Mouse (Mus musculus): Measurements from ENCODE around the gene Nyap1. TPM values are rescaled to one million over a fixed set of nuclear protein-coding genes. Genes with fewer than 3 reads are reported as not detected.
"Not testable (repeated sequence)": the region's sequence is repeated elsewhere in the genome, so short reads cannot be mapped to it uniquely, and the experiment has no call there.

Nyap1 gene
- polyA plus RNA-seq, 1 experiment: 3.6 TPM

DNA sequence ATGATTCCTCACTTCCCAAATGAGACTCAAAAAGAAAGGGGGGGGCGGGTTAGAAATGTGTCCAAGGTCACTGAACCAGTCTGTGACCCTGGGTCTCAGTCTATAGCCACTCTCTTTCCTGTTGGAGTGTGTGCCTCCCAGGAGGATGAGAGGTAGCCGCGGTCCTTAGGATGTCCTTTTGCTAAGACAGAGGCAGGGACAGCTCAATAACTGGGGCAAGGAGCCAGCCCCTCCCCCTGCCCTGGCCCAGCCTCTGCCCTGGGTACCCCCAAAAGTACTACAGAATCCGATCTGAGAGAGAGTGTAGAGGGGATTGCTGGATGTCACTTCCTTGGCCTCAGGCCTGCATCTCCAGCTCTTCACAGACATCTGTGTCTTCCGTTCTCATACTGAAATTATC lies 14.0 kb upstream of the Nyap1 start:
- H3ac ChIP-seq (ENCODE audit: control insufficient read depth, insufficient read length, low read depth): no peak overlapping the region
- no peak overlapping the region for H3K4me3 ChIP-seq (ENCODE audit: insufficient read depth, poor library complexity, severe bottlenecking)
- H3K36me3 ChIP-seq (ENCODE audit: control insufficient read depth, insufficient read depth): peaks cover 30% of the 10 kb centered on the region
- TF ChIP-seq FOSL1 (IDR thresholded peaks at IDR 0.05; ENCODE audit: insufficient read depth, low read length, poor library complexity, severe bottlenecking) (no peak), CEBPB (IDR thresholded peaks at IDR 0.05; ENCODE audit: low read depth) (no peak), USF1 (IDR thresholded peaks at IDR 0.05; ENCODE audit: low read depth) (no peak), CTCF (IDR thresholded peaks at IDR 0.05; ENCODE audit: control insufficient read depth, insufficient read depth, insufficient read length) (no peak), MYOG (IDR thresholded peaks at IDR 0.05; ENCODE audit: control insufficient read depth, extremely low read depth, insufficient read length) (no peak), MYOD1 (IDR thresholded peaks at IDR 0.05; ENCODE audit: control insufficient read depth, insufficient read length, low read depth) (no peak), MAX (IDR thresholded peaks at IDR 0.05) (no peak)
- H3K79me3 ChIP-seq (ENCODE audit: low read depth): peaks cover 1% of the 10 kb centered on the region
- no peaks in the 10 kb centered on the region for H3K79me2 ChIP-seq (ENCODE audit: control insufficient read depth, insufficient read depth)
- H3K27me3 ChIP-seq (ENCODE audit: control insufficient read depth, insufficient read depth, insufficient read length): no peaks in the 10 kb centered on the region

DNA sequence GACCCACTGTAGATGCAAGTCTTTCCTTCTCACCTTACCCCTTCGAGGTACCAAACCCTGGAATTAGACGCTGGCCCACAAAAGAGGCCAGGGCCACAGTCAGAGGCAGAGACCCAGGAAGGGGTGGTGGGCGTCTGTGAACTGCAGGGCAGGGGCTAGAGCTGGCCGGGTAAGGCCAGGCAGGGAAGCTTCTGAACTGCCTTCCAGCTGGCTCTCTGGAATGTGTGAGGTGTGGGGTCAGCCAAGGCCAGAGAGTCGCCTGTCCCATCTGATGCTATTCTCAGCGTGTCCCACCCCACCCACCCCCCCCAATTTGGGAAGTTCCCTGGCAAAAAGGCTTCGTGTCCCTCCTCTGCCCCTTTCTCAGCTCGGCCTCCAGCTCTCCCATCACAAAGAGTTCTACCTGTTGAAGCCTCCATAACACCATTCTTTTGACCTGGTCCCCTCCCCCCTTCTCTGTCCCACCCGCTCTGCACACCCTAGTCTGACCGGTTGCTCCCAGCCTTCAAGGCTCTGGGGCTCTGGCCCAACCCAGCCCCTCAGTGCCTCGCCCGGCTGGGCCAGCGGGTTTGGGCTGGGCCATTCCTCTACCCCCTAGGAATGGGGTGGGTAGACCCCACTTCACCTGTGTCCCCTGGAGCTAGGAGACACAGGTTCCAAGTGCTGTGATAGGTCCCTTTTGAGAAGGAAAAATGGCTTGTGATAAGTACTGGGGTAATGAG lies 11.9 kb upstream of the Nyap1 start:
- Histone ChIP-seq H3K36me3 (ENCODE audit: control insufficient read depth, insufficient read depth) (peaks cover 24% of the 10 kb centered on the region), H3ac (ENCODE audit: control insufficient read depth, insufficient read length, low read depth) (no peak overlapping the region), H3K27me3 (ENCODE audit: control insufficient read depth, insufficient read depth, insufficient read length) (no peaks in the 10 kb centered on the region), H3K79me3 (ENCODE audit: low read depth) (peaks cover 4% of the 10 kb centered on the region), H3K79me2 (ENCODE audit: control insufficient read depth, insufficient read depth) (peaks cover 14% of the 10 kb centered on the region), H3K4me3 (ENCODE audit: insufficient read depth, poor library complexity, severe bottlenecking) (no peak overlapping the region)
- no peak for TF ChIP-seq MYOD1 (IDR thresholded peaks at IDR 0.05; ENCODE audit: control insufficient read depth, insufficient read length, low read depth)
- no peak for TF ChIP-seq CEBPB (IDR thresholded peaks at IDR 0.05; ENCODE audit: low read depth)
- no peak for TF ChIP-seq MAX (IDR thresholded peaks at IDR 0.05)
- no peak for TF ChIP-seq FOSL1 (IDR thresholded peaks at IDR 0.05; ENCODE audit: insufficient read depth, low read length, poor library complexity, severe bottlenecking)
- no peak for TF ChIP-seq CTCF (IDR thresholded peaks at IDR 0.05; ENCODE audit: control insufficient read depth, insufficient read depth, insufficient read length)
- TF ChIP-seq USF1 (IDR thresholded peaks at IDR 0.05; ENCODE audit: low read depth): no peak
- TF ChIP-seq MYOG (IDR thresholded peaks at IDR 0.05; ENCODE audit: control insufficient read depth, extremely low read depth, insufficient read length): no peak

DNA sequence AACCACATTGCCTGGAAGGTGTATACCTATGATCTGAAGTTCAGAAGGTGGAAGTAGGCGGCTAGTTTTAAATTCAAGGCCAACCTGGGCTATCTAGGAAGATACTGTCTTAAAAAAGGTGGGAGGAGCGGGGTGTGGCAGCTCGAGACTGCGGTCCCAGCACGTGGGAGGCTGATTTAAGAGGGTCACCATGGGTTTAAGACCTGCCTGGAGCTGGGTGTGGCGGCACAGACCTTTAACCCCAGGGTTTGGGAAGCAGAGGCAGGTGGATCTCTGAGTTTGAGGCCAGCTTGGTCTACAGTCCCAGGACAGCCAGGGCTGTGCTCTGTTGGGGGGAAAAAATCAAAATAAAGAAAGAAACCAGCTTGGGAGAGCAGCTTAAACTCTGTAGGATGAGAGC lies 10.6 kb upstream of the Nyap1 start:
- H3K27me3 ChIP-seq (ENCODE audit: control insufficient read depth, insufficient read depth, insufficient read length): no peaks in the 10 kb centered on the region
- H3K36me3 ChIP-seq (ENCODE audit: control insufficient read depth, insufficient read depth): peaks cover 19% of the 10 kb centered on the region
- peaks cover 13% of the 10 kb centered on the region for H3K79me3 ChIP-seq (ENCODE audit: low read depth)
- no peak overlapping the region for H3ac ChIP-seq (ENCODE audit: control insufficient read depth, insufficient read length, low read depth)
- H3K4me3 ChIP-seq (ENCODE audit: insufficient read depth, poor library complexity, severe bottlenecking): no peak overlapping the region
- peaks cover 27% of the 10 kb centered on the region for H3K79me2 ChIP-seq (ENCODE audit: control insufficient read depth, insufficient read depth)
- TF ChIP-seq MAX (IDR thresholded peaks at IDR 0.05) (no peak), CEBPB (IDR thresholded peaks at IDR 0.05; ENCODE audit: low read depth) (no peak), MYOD1 (IDR thresholded peaks at IDR 0.05; ENCODE audit: control insufficient read depth, insufficient read length, low read depth) (no peak), CTCF (IDR thresholded peaks at IDR 0.05; ENCODE audit: control insufficient read depth, insufficient read depth, insufficient read length) (no peak), USF1 (IDR thresholded peaks at IDR 0.05; ENCODE audit: low read depth) (no peak), MYOG (IDR thresholded peaks at IDR 0.05; ENCODE audit: control insufficient read depth, extremely low read depth, insufficient read length) (no peak), FOSL1 (IDR thresholded peaks at IDR 0.05; ENCODE audit: insufficient read depth, low read length, poor library complexity, severe bottlenecking) (no peak)

DNA sequence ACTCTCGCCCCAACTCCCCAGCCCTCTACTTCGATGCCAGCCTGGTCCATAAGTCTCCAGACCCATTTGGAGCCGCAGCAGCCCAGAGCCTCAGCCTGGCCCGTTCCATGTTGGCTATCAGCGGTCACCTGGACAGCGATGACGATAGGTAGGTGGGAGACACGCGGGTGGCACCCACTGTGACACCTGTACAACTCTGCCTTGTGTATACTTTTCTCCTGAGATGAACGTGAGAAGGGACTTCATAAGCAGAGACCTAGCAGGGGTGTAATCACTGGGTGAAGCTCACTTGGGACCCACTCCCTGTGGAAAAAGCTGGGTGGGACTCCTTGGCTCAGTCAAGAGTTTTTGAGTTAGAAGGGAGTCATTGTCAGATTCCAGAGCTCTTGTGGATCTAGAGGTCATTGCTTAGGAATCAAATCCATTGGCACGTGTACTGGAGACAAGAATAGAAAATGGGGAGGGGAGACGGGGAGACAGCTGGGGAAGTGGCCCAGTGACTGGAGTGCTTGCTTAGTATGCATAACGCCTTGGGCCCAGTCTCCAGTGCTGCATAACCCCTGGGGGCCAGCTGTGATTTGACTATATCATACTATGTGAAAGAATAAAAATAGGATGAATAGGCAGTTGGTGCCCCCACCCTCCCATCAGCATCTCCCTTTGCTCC lies 9.9 kb upstream of the Nyap1 start:
- Histone ChIP-seq H3K79me3 (ENCODE audit: low read depth) (peaks cover 16% of the 10 kb centered on the region), H3K27me3 (ENCODE audit: control insufficient read depth, insufficient read depth, insufficient read length) (no peaks in the 10 kb centered on the region), H3K79me2 (ENCODE audit: control insufficient read depth, insufficient read depth) (peaks cover 33% of the 10 kb centered on the region), H3ac (ENCODE audit: control insufficient read depth, insufficient read length, low read depth) (no peak overlapping the region), H3K4me3 (ENCODE audit: insufficient read depth, poor library complexity, severe bottlenecking) (no peak overlapping the region), H3K36me3 (ENCODE audit: control insufficient read depth, insufficient read depth) (peaks cover 19% of the 10 kb centered on the region)
- TF ChIP-seq MAX (IDR thresholded peaks at IDR 0.05): no peak
- TF ChIP-seq CEBPB (IDR thresholded peaks at IDR 0.05; ENCODE audit: low read depth): no peak
- TF ChIP-seq MYOD1 (IDR thresholded peaks at IDR 0.05; ENCODE audit: control insufficient read depth, insufficient read length, low read depth): no peak
- no peak for TF ChIP-seq USF1 (IDR thresholded peaks at IDR 0.05; ENCODE audit: low read depth)
- TF ChIP-seq FOSL1 (IDR thresholded peaks at IDR 0.05; ENCODE audit: insufficient read depth, low read length, poor library complexity, severe bottlenecking): no peak
- TF ChIP-seq MYOG (IDR thresholded peaks at IDR 0.05; ENCODE audit: control insufficient read depth, extremely low read depth, insufficient read length): no peak
- TF ChIP-seq CTCF (IDR thresholded peaks at IDR 0.05; ENCODE audit: control insufficient read depth, insufficient read depth, insufficient read length): no peak

- Histone ChIP-seq H3K79me3 (ENCODE audit: low read depth) (peaks cover 16% of the 10 kb centered on the region), H3K36me3 (ENCODE audit: control insufficient read depth, insufficient read depth) (peaks cover 19% of the 10 kb centered on the region), H3K79me2 (ENCODE audit: control insufficient read depth, insufficient read depth) (peaks cover 37% of the 10 kb centered on the region)
- not testable (repeated sequence) for H3K27me3 ChIP-seq (ENCODE audit: control insufficient read depth, insufficient read depth, insufficient read length); H3K4me3 ChIP-seq (ENCODE audit: insufficient read depth, poor library complexity, severe bottlenecking); H3ac ChIP-seq (ENCODE audit: control insufficient read depth, insufficient read length, low read depth)
These were observed 8.8 kb upstream of the Nyap1 start for GRCm38 (mm10) chr5:137750212-137750611.
